Mouse (Mus musculus) bone marrow, adult 2 months (tissue): ENCODE measurements at regions not wholly inside any gene's neighbourhood (a gene's known extent, or its start where the extent isn't known, plus 50 kb on each side); places are given as distances from the start of the nearest gene placed in this dataset.

ENCODE experiments used
- CTCF ChIP-seq: fragments of 200-500 bp; IDR thresholded peaks from 2 replicates; pipeline ENCODE4 v1.5.1; 2011; ENCODE audit warnings: low read length, control low read depth; ENCODE audit not compliant: control insufficient read depth, insufficient read depth
- POLR2A ChIP-seq: fragments of 200-500 bp; IDR thresholded peaks from 2 replicates; pipeline ENCODE4 v1.6.1; 2011; ENCODE audit warnings: low read depth, mild to moderate bottlenecking, control low read depth, low read length, borderline replicate concordance; ENCODE audit not compliant: control insufficient read depth

- no peak for TF ChIP-seq POLR2A
- no peak for TF ChIP-seq CTCF
Measured at GRCm38 (mm10) chr14:9457801-9458495, 791.9 kb upstream of the 4930452B06Rik start.
